Mouse (Mus musculus) small intestine, adult 2 months (tissue): Measurements from ENCODE around the gene Ap3b1.

ENCODE experiments used
- CTCF ChIP-seq: fragments of 200-500 bp; IDR thresholded peaks from 2 replicates; pipeline ENCODE4 v1.5.1; 2012; ENCODE audit warnings: low read depth, mild to moderate bottlenecking, control low read depth, inconsistent platforms, low read length, moderate library complexity, mixed read lengths; ENCODE audit not compliant: insufficient replicate concordance, insufficient read length; ENCODE audit errors: extremely low read depth
- POLR2A ChIP-seq: fragments of 200-500 bp; IDR thresholded peaks from 2 replicates; pipeline ENCODE4 v1.6.1; 2012; ENCODE audit warnings: low read depth, mild to moderate bottlenecking, control low read depth, inconsistent platforms, low read length, moderate library complexity

DNA sequence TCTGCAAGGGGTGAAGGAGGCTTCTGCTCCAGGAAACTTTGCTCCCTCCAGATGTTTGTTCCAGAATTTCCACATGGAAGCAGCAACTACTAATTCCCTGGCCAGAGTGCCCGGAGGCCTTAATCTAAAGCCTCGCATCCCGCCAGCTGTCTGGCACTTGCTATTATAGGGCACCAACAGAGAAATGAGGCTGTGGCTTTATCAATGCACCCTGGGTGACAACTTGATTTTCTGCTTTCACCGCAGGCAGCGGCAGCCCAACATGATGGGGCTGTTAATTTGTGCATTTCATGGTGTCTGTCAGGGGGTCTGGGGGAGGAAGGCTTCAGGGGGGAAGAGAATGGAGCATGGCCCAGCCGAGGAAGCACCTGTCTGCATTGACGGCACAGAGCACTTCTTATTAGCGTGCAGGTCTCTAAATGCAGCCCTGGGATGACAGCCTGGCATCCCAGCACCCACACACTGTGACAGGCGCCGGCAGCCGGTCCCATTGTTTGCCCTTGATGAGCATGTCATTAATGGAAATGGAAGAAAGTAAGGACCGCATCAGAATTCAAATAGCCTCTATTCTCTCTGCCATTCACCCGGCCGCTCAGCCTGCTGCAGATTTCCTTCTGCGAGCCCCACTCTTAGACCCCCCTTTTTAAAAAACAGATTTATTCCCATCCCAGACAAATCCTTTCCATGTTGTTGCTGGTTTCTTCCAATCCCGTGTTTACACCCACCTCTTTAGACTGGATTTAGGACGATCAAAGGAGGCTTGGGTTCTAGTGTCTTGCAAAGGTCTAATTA is 217.0 kb downstream of the Ap3b1 start:
- TF ChIP-seq CTCF, result no peak
- no peak for TF ChIP-seq POLR2A
